Mouse (Mus musculus): Measurements from ENCODE around the gene Nrp1. TPM values are rescaled to one million over a fixed set of nuclear protein-coding genes. Genes with fewer than 3 reads are reported as not detected.
A peak's percentile ranks its signal among the peaks of the same experiment; 100 is the strongest.

Nrp1 gene
- polyA plus RNA-seq (2016; fragmentation: Nextera tagmentation; extraction: Ambion mirVana): 34.2 and 39.4 TPM in 2 replicates

DNA sequence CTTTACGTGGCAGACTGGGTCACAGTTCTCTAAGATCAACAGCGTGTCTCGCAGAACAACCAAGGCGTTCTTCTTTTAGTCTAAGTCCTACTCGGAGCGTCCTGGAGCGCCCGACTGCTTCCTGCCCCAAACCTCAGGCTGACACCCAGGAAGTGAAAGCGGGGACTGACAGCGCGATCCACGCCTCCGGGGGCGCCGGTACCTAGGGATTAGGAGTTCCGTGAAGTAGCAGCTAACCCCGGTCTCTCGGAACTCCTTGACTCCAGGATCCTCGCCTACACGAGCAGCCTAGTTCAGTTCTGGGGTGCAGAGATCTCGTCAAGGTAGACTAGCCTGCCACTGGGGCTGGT lies at the start of gene Nrp1:
Nrp1 (plus strand) TSS at position 199 of the 350 bp plus-strand sequence.
- no peak for DNase-seq (ENCODE audit: low spot score)
- Histone ChIP-seq H3K27ac (replicated peaks) (peak within 1 kb of the TSS; percentile 86), H3K36me3 (replicated peaks) (no peaks in the 10 kb centered on the region), H3K4me1 (peaks cover 52% of the 10 kb centered on the region), H3K9me3 (no peaks in the 10 kb centered on the region), H3K27me3 (replicated peaks; ENCODE audit: low read depth, poor library complexity, severe bottlenecking) (peaks cover 56% of the 10 kb centered on the region), H3K4me3 (peak within 1 kb of the TSS; percentile 79)
- WGBS: under 1% methylated on average over 21 of the region's 21 CpGs

GRCm38 (mm10) chr8:128320797-128321196 lies 37.6 kb upstream of the Nrp1 start:
- no peaks in the 10 kb centered on the region for H3K27me3 ChIP-seq (replicated peaks; ENCODE audit: low read depth, poor library complexity, severe bottlenecking)
- no peaks in the 10 kb centered on the region for H3K4me1 ChIP-seq
- H3K9me3 ChIP-seq: no peaks in the 10 kb centered on the region
- H3K36me3 ChIP-seq (replicated peaks): no peaks in the 10 kb centered on the region
- no peak overlapping the region for H3K4me3 ChIP-seq
- WGBS: 92% methylated on average over 2 of the region's 2 CpGs
- no peak for DNase-seq (ENCODE audit: low spot score)
- H3K27ac ChIP-seq (replicated peaks): no peak overlapping the region

- Histone ChIP-seq H3K27ac (replicated peaks) (no peak overlapping the region), H3K4me3 (no peak overlapping the region), H3K27me3 (replicated peaks; ENCODE audit: low read depth, poor library complexity, severe bottlenecking) (no peaks in the 10 kb centered on the region), H3K4me1 (peaks cover 21% of the 10 kb centered on the region), H3K36me3 (replicated peaks) (no peaks in the 10 kb centered on the region), H3K9me3 (no peaks in the 10 kb centered on the region)
- DNase-seq (ENCODE audit: low spot score): no peak
- 87% methylated on average over 1 of the region's 1 CpGs for WGBS
Observed at GRCm38 (mm10) chr8:128327281-128327680, 31.1 kb upstream of the Nrp1 start.

GRCm38 (mm10) chr8:128327922-128328321 lies 30.5 kb upstream of the Nrp1 start:
- Histone ChIP-seq H3K27ac (replicated peaks) (no peak overlapping the region), H3K4me1 (peaks cover 21% of the 10 kb centered on the region), H3K27me3 (replicated peaks; ENCODE audit: low read depth, poor library complexity, severe bottlenecking) (no peaks in the 10 kb centered on the region), H3K4me3 (no peak overlapping the region), H3K9me3 (no peaks in the 10 kb centered on the region), H3K36me3 (replicated peaks) (no peaks in the 10 kb centered on the region)
- WGBS: 12% methylated on average over 2 of the region's 2 CpGs
- DNase-seq (ENCODE audit: low spot score): no peak

GRCm38 (mm10) chr8:128329502-128329901 lies 28.9 kb upstream of the Nrp1 start:
- peaks cover 21% of the 10 kb centered on the region for H3K4me1 ChIP-seq
- H3K36me3 ChIP-seq (replicated peaks): no peaks in the 10 kb centered on the region
- no peaks in the 10 kb centered on the region for H3K27me3 ChIP-seq (replicated peaks; ENCODE audit: low read depth, poor library complexity, severe bottlenecking)
- DNase-seq (ENCODE audit: low spot score): no peak
- no peak overlapping the region for H3K27ac ChIP-seq (replicated peaks)
- H3K4me3 ChIP-seq: no peak overlapping the region
- H3K9me3 ChIP-seq: no peaks in the 10 kb centered on the region
- WGBS: 93% methylated on average over 3 of the region's 3 CpGs

- 85% methylated on average over 3 of the region's 3 CpGs for WGBS
- Histone ChIP-seq H3K4me1 (peaks cover 5% of the 10 kb centered on the region; the same call in 1 of the 2 replicates), H3K27ac (replicated peaks) (no peak overlapping the region), H3K27me3 (replicated peaks; ENCODE audit: low read depth, poor library complexity, severe bottlenecking) (no peaks in the 10 kb centered on the region), H3K36me3 (replicated peaks) (no peaks in the 10 kb centered on the region), H3K4me3 (no peak overlapping the region), H3K9me3 (no peaks in the 10 kb centered on the region)
- DNase-seq (ENCODE audit: low spot score): no peak
Observed at GRCm38 (mm10) chr8:128335976-128336375, 22.4 kb upstream of the Nrp1 start.

DNA sequence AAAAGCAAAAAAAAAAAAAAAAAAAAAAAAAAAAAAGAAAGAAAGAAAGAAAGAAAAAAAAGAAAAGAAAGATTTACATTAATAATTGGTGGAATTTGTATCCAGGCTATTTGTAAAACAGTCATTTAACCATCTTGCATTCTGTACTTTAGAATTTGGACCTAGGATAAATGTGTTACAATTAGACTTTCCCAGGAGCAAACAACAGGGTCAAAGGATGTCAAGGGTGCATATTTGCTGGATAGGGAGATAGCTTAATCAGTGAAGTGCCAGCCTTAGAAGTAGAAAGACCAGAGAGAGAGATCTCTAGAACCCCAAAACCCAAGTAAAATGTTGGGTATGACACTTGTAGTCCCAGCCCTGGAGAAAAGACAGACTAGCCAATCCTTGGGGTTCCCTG lies 19.5 kb upstream of the Nrp1 start:
- H3K36me3 ChIP-seq (replicated peaks): no peaks in the 10 kb centered on the region
- no peaks in the 10 kb centered on the region for H3K9me3 ChIP-seq
- no peak for DNase-seq (ENCODE audit: low spot score)
- H3K4me3 ChIP-seq: no peak overlapping the region
- H3K27me3 ChIP-seq (replicated peaks; ENCODE audit: low read depth, poor library complexity, severe bottlenecking): no peaks in the 10 kb centered on the region
- no peaks in the 10 kb centered on the region for H3K4me1 ChIP-seq
- H3K27ac ChIP-seq (replicated peaks): no peak overlapping the region

- DNase-seq (ENCODE audit: low spot score): no peak
- WGBS: 88% methylated on average over 3 of the region's 3 CpGs
Observed at GRCm38 (mm10) chr8:128339521-128339920, 18.9 kb upstream of the Nrp1 start.

GRCm38 (mm10) chr8:128350405-128350804 lies 8.0 kb upstream of the Nrp1 start:
- no peak overlapping the region for H3K27ac ChIP-seq (replicated peaks)
- H3K27me3 ChIP-seq (replicated peaks; ENCODE audit: low read depth, poor library complexity, severe bottlenecking): peaks cover 5% of the 10 kb centered on the region
- DNase-seq (ENCODE audit: low spot score): no peak
- H3K36me3 ChIP-seq (replicated peaks): no peaks in the 10 kb centered on the region
- H3K9me3 ChIP-seq: no peaks in the 10 kb centered on the region
- H3K4me1 ChIP-seq: no peaks in the 10 kb centered on the region
- no peak overlapping the region for H3K4me3 ChIP-seq

More at GRCm38 (mm10) chr8:128339521-128339920, 18.9 kb upstream of the Nrp1 start:
- Histone ChIP-seq H3K4me3 (no peak overlapping the region), H3K4me1 (no peaks in the 10 kb centered on the region), H3K9me3 (no peaks in the 10 kb centered on the region), H3K27ac (replicated peaks) (no peak overlapping the region), H3K36me3 (replicated peaks) (no peaks in the 10 kb centered on the region), H3K27me3 (replicated peaks; ENCODE audit: low read depth, poor library complexity, severe bottlenecking) (no peaks in the 10 kb centered on the region)

DNA sequence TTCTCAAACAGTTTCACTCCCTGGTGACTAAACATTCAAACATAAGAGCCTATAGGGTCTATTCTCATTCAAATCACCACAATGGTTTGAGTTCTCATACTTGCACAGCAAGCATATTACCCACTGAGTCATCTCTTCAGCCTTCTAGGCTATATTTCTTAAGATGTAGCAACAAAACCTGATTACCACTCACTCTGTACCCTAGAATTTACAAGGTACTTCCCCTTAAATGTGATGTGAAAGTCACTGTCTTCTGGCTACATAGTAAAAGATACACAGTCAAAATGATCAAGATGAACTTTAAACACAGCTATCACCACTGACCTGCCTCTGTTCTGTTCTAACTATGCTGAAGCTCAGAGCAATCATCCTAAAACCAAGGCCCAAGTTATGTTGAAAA lies 7.2 kb upstream of the Nrp1 start:
- H3K36me3 ChIP-seq (replicated peaks): no peaks in the 10 kb centered on the region
- peaks cover 13% of the 10 kb centered on the region for H3K27me3 ChIP-seq (replicated peaks; ENCODE audit: low read depth, poor library complexity, severe bottlenecking)
- H3K4me3 ChIP-seq: no peak overlapping the region
- DNase-seq (ENCODE audit: low spot score): no peak
- H3K9me3 ChIP-seq: no peaks in the 10 kb centered on the region
- H3K4me1 ChIP-seq: no peaks in the 10 kb centered on the region
- H3K27ac ChIP-seq (replicated peaks): no peak overlapping the region

- Histone ChIP-seq H3K4me3 (no peak overlapping the region), H3K9me3 (no peaks in the 10 kb centered on the region), H3K27ac (replicated peaks) (no peak overlapping the region), H3K36me3 (replicated peaks) (no peaks in the 10 kb centered on the region), H3K27me3 (replicated peaks; ENCODE audit: low read depth, poor library complexity, severe bottlenecking) (peaks cover 23% of the 10 kb centered on the region), H3K4me1 (peaks cover 13% of the 10 kb centered on the region)
- DNase-seq (ENCODE audit: low spot score): no peak
- 86% methylated on average over 2 of the region's 2 CpGs for WGBS
Observed at GRCm38 (mm10) chr8:128352821-128353220, 5.6 kb upstream of the Nrp1 start.

GRCm38 (mm10) chr8:128353999-128354398 lies 4.4 kb upstream of the Nrp1 start:
- H3K9me3 ChIP-seq: no peaks in the 10 kb centered on the region
- H3K27ac ChIP-seq (replicated peaks): no peak overlapping the region
- no peak for DNase-seq (ENCODE audit: low spot score)
- WGBS: 25% methylated on average over 1 of the region's 1 CpGs
- H3K4me3 ChIP-seq: no peak overlapping the region
- peaks cover 23% of the 10 kb centered on the region for H3K27me3 ChIP-seq (replicated peaks; ENCODE audit: low read depth, poor library complexity, severe bottlenecking)
- no peaks in the 10 kb centered on the region for H3K36me3 ChIP-seq (replicated peaks)
- H3K4me1 ChIP-seq: peaks cover 23% of the 10 kb centered on the region

- Histone ChIP-seq H3K27ac (replicated peaks) (no peak overlapping the region), H3K27me3 (replicated peaks; ENCODE audit: low read depth, poor library complexity, severe bottlenecking) (peaks cover 27% of the 10 kb centered on the region)
- WGBS: 84% methylated on average over 1 of the region's 1 CpGs
Observed at GRCm38 (mm10) chr8:128355091-128355490, 3.3 kb upstream of the Nrp1 start.

GRCm38 (mm10) chr8:128356170-128356569 lies 2.2 kb upstream of the Nrp1 start:
- WGBS: 82% methylated on average over 5 of the region's 5 CpGs
- Histone ChIP-seq H3K36me3 (replicated peaks) (no peaks in the 10 kb centered on the region), H3K4me3 (no peak overlapping the region), H3K27me3 (replicated peaks; ENCODE audit: low read depth, poor library complexity, severe bottlenecking) (peaks cover 38% of the 10 kb centered on the region), H3K9me3 (no peaks in the 10 kb centered on the region), H3K4me1 (peaks cover 34% of the 10 kb centered on the region), H3K27ac (replicated peaks) (no peak overlapping the region)
- no peak for DNase-seq (ENCODE audit: low spot score)

More at GRCm38 (mm10) chr8:128355091-128355490, 3.3 kb upstream of the Nrp1 start:
- Histone ChIP-seq H3K36me3 (replicated peaks) (no peaks in the 10 kb centered on the region), H3K4me3 (no peak overlapping the region), H3K9me3 (no peaks in the 10 kb centered on the region), H3K4me1 (peaks cover 26% of the 10 kb centered on the region)
- no peak for DNase-seq (ENCODE audit: low spot score)
